Mouse (Mus musculus) neural tube, embryonic 11.5 days (tissue): Measurements from ENCODE around the gene Krtap26-1. TPM values are rescaled to one million over a fixed set of nuclear protein-coding genes. Genes with fewer than 3 reads are reported as not detected.

Experiments
- ATAC-seq: fragments of 200-750 bp; cut with Nextera tagmentation; 2 replicates; pipeline ENCODE4 v1.8.0; 2017; ENCODE audit warnings: moderate number of reproducible peaks, mild to moderate bottlenecking, moderate TSS enrichment, moderate library complexity; ENCODE audit not compliant: insufficient read depth, low FRiP score, low TSS enrichment
- DNase-seq: peaks from one replicate; pipeline ENCODE4 v3.0.0-alpha.2; 2015; ENCODE audit warnings: low spot score
- H3K27ac ChIP-seq: fragments of 300-500 bp; sonication (generic); 2 replicates; pipeline ENCODE4 v1.5.1; 2014; ENCODE audit warnings: low read depth, mild to moderate bottlenecking, low read length
- H3K27me3 ChIP-seq: fragments of 300-500 bp; sonication (generic); 2 replicates; pipeline ENCODE4 v1.6.1; 2014; ENCODE audit warnings: mild to moderate bottlenecking, low read length, mixed read lengths; ENCODE audit not compliant: control insufficient read depth, insufficient read depth
- H3K36me3 ChIP-seq: fragments of 300-500 bp; sonication (generic); 2 replicates; pipeline ENCODE4 v1.6.1; 2014; ENCODE audit warnings: mild to moderate bottlenecking, low read length, moderate library complexity, mixed read lengths; ENCODE audit not compliant: control insufficient read depth, insufficient read depth
- H3K4me1 ChIP-seq: fragments of 300-500 bp; sonication (generic); 2 replicates; pipeline ENCODE4 v1.6.1; 2014; ENCODE audit warnings: low read length, mixed read lengths; ENCODE audit not compliant: control insufficient read depth, insufficient read depth
- H3K4me2 ChIP-seq: fragments of 300-500 bp; sonication (generic); 2 replicates; pipeline ENCODE4 v1.6.1; 2014; ENCODE audit warnings: low read depth, mild to moderate bottlenecking, moderate library complexity
- H3K4me3 ChIP-seq: fragments of 300-500 bp; sonication (generic); 2 replicates; pipeline ENCODE4 v1.5.1; 2014; ENCODE audit warnings: low read depth, low read length
- H3K9ac ChIP-seq: fragments of 300-500 bp; sonication (generic); 2 replicates; pipeline ENCODE4 v1.6.1; 2014; ENCODE audit warnings: mild to moderate bottlenecking, low read length
- H3K9me3 ChIP-seq: fragments of 300-500 bp; sonication (generic); 2 replicates; pipeline ENCODE4 v1.6.1; 2016; ENCODE audit warnings: low read length; ENCODE audit not compliant: control insufficient read depth
- WGBS: fragments of 180-500 bp; shearing (Covaris S2); extraction: QIAGEN DNeasy Blood & Tissue Kit; methylation state at CpG from one replicate; pipeline ENCODE4 v1.1.7; 2014; 5-methylcytosine and 5-hydroxymethylcytosine counted together
- polyA plus RNA-seq: library from polyadenylated mRNA; unstranded; fragments of >200 nt; fragmentation: Nextera tagmentation; extraction: Ambion mirVana; gene quantifications from 2 replicates; pipeline ENCODE4 v1.2.1, GENCODE M21; 2014

The Krtap26-1 gene
- polyA plus RNA-seq, 1 experiment from 2014 or later: not detected

GRCm38 (mm10) chr16:88640053-88640452, 7.5 kb downstream of the Krtap26-1 start:
- no peaks in the 10 kb centered on the region for H3K4me1 ChIP-seq
- no peak overlapping the region for H3K9ac ChIP-seq
- no peaks in the 10 kb centered on the region for H3K9me3 ChIP-seq
- no peak for ATAC-seq
- H3K4me2 ChIP-seq: no peak overlapping the region
- DNase-seq: no peak
- no peaks in the 10 kb centered on the region for H3K27me3 ChIP-seq
- no peak overlapping the region for H3K4me3 ChIP-seq
- no peaks in the 10 kb centered on the region for H3K36me3 ChIP-seq
- WGBS: 94% methylated on average over 3 of the region's 3 CpGs
- no peak overlapping the region for H3K27ac ChIP-seq

DNA sequence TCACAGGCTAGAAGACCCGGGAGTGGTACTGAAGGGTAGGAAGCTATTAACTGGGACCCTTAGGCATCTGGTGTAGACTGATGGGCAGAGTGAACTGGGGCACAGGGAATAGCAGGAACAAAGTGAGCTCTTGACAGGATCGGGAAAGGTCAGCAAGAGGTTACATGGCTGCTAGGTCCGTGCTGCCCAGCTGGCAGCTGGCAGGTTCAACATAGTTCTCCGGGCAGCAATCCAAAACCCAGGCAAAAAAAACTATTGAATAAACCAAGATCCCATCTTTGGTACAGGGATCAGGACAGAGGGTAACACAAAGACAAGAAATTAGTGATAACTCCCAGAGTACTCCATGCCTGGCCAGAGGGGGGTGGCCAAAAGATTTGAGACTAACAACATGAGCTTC, 12.5 kb downstream of the Krtap26-1 start:
- H3K4me1 ChIP-seq: no peaks in the 10 kb centered on the region
- H3K9ac ChIP-seq: no peak overlapping the region
- H3K4me2 ChIP-seq: no peak overlapping the region
- no peaks in the 10 kb centered on the region for H3K36me3 ChIP-seq
- no peak overlapping the region for H3K4me3 ChIP-seq
- no peaks in the 10 kb centered on the region for H3K27me3 ChIP-seq
- no peak overlapping the region for H3K27ac ChIP-seq
- 46% methylated on average over 4 of the region's 4 CpGs for WGBS
- H3K9me3 ChIP-seq: no peaks in the 10 kb centered on the region
- DNase-seq: no peak
- no peak for ATAC-seq

DNA sequence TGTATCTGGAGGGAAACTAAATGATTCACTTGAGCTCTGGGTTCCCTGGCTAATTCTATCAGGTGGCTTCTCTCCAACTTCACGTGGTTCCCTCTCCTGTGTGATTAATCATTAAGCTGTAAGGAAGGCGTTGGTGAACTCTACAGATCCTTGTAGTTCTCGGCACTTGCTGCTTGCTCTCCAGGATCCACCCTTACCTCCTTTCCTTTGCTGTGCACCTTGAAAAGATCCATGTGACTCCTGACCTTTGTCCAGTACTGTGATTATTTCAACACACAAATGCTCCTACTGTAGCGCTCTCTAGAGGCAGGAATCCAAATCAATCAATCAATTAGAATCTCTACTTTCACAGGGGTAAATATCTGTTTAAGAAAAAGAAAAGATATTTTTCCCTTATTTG, 16.1 kb downstream of the Krtap26-1 start:
- Histone ChIP-seq H3K4me2 (no peak overlapping the region), H3K4me1 (no peaks in the 10 kb centered on the region), H3K27ac (no peak overlapping the region), H3K9me3 (no peaks in the 10 kb centered on the region), H3K36me3 (no peaks in the 10 kb centered on the region), H3K4me3 (no peak overlapping the region), H3K27me3 (no peaks in the 10 kb centered on the region), H3K9ac (no peak overlapping the region)
- DNase-seq (no peak), ATAC-seq (no peak)
- 73% methylated on average over 4 of the region's 4 CpGs for WGBS

DNA sequence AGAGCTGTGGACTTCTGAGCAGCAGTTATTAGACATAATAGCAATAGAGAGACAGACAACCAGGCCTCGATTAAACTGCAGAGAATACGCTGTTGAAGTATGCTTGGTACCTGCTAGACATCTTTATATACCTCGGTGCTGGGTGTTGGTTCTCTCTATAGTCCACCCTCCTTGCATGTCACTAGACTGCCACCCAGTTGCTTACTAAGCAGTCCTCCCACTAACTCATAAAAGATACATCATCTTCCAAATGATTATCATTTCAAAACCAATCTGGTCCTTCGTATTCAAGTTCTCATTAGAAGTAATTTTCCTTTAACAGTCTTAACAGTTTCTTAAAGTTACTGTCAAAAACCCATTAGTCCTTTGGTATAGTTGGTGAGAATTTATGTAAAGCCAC, 20.0 kb downstream of the Krtap26-1 start, which contains the start of gene 2310079G19Rik:
2310079G19Rik (minus strand) TSS at position 101 of the 400 bp plus-strand sequence.
- H3K9me3 ChIP-seq: no peaks in the 10 kb centered on the region
- 93% methylated on average over 4 of the region's 4 CpGs for WGBS
- H3K4me1 ChIP-seq: no peaks in the 10 kb centered on the region
- DNase-seq (no peak), ATAC-seq (no peak)
- no peak within 1 kb of the TSS for H3K4me2 ChIP-seq
- no peaks in the 10 kb centered on the region for H3K27me3 ChIP-seq
- H3K4me3 ChIP-seq: no peak within 1 kb of the TSS
- H3K27ac ChIP-seq: no peak within 1 kb of the TSS
- H3K36me3 ChIP-seq: no peaks in the 10 kb centered on the region
- H3K9ac ChIP-seq: no peak within 1 kb of the TSS

- H3K4me2 ChIP-seq: no peak overlapping the region
- no peaks in the 10 kb centered on the region for H3K36me3 ChIP-seq
- H3K27ac ChIP-seq: no peak overlapping the region
- H3K9ac ChIP-seq: no peak overlapping the region
- no peak overlapping the region for H3K4me3 ChIP-seq
- DNase-seq (peak; percentile 14), ATAC-seq (no peak)
- WGBS: 80% methylated on average over 4 of the region's 4 CpGs
- no peaks in the 10 kb centered on the region for H3K4me1 ChIP-seq
- no peaks in the 10 kb centered on the region for H3K27me3 ChIP-seq
- H3K9me3 ChIP-seq: no peaks in the 10 kb centered on the region
Observed at GRCm38 (mm10) chr16:88612712-88613111, 34.9 kb downstream of the Krtap26-1 start.

- no peak within 1 kb of the TSS for H3K4me3 ChIP-seq
- no peaks in the 10 kb centered on the region for H3K36me3 ChIP-seq
- H3K4me2 ChIP-seq: no peak within 1 kb of the TSS
- ATAC-seq: no peak
- no peak within 1 kb of the TSS for H3K27ac ChIP-seq
- no peaks in the 10 kb centered on the region for H3K27me3 ChIP-seq
- no peak for DNase-seq
- H3K9me3 ChIP-seq: no peaks in the 10 kb centered on the region
- WGBS: 90% methylated on average over 8 of the region's 8 CpGs
- H3K9ac ChIP-seq: no peak within 1 kb of the TSS
- no peaks in the 10 kb centered on the region for H3K4me1 ChIP-seq
Observed at GRCm38 (mm10) chr16:88611922-88612321, 35.7 kb downstream of the Krtap26-1 start, which contains the start of gene Krtap24-1. Krtap24-1 (minus strand) TSS chr16:88612279.

- WGBS: 90% methylated on average over 6 of the region's 6 CpGs
- Histone ChIP-seq H3K27me3 (no peaks in the 10 kb centered on the region), H3K4me3 (no peak overlapping the region), H3K36me3 (no peaks in the 10 kb centered on the region), H3K9ac (no peak overlapping the region), H3K4me1 (no peaks in the 10 kb centered on the region), H3K27ac (no peak overlapping the region), H3K9me3 (no peaks in the 10 kb centered on the region), H3K4me2 (no peak overlapping the region)
- ATAC-seq: no peak
- DNase-seq: no peak
Observed at GRCm38 (mm10) chr16:88604570-88604969, 43.0 kb downstream of the Krtap26-1 start.

- no peak for ATAC-seq
- Histone ChIP-seq H3K27me3 (no peaks in the 10 kb centered on the region), H3K4me3 (no peak overlapping the region), H3K9me3 (no peaks in the 10 kb centered on the region), H3K27ac (no peak overlapping the region), H3K4me1 (no peaks in the 10 kb centered on the region), H3K9ac (no peak overlapping the region), H3K36me3 (no peaks in the 10 kb centered on the region), H3K4me2 (no peak overlapping the region)
- 73% methylated on average over 1 of the region's 1 CpGs for WGBS
- no peak for DNase-seq
Observed at GRCm38 (mm10) chr16:88602464-88602863, 45.1 kb downstream of the Krtap26-1 start.

GRCm38 (mm10) chr16:88600303-88600702, 47.3 kb downstream of the Krtap26-1 start:
- H3K9me3 ChIP-seq: no peaks in the 10 kb centered on the region
- DNase-seq (no peak), ATAC-seq (no peak)
- H3K27ac ChIP-seq: no peak overlapping the region
- WGBS: 62% methylated on average over 8 of the region's 8 CpGs
- no peak overlapping the region for H3K4me3 ChIP-seq
- H3K9ac ChIP-seq: no peak overlapping the region
- no peak overlapping the region for H3K4me2 ChIP-seq
- H3K36me3 ChIP-seq: no peaks in the 10 kb centered on the region
- H3K4me1 ChIP-seq: no peaks in the 10 kb centered on the region
- H3K27me3 ChIP-seq: no peaks in the 10 kb centered on the region
